Mouse (Mus musculus) megakaryocyte-erythroid progenitor cell, adult 5 weeks (primary cell): Measurements from ENCODE around the gene P4ha1. TPM values are rescaled to one million over a fixed set of nuclear protein-coding genes. Genes with fewer than 3 reads are reported as not detected.

Experiments
- polyA plus RNA-seq: library from polyadenylated mRNA; stranded (reverse); fragments of >175 nt; gene quantifications from 2 replicates; pipeline ENCODE4 v1.2.3, GENCODE M21; 2012

P4ha1 gene
- 4.5 and 4.6 TPM in 2 replicates for polyA plus RNA-seq

DNA sequence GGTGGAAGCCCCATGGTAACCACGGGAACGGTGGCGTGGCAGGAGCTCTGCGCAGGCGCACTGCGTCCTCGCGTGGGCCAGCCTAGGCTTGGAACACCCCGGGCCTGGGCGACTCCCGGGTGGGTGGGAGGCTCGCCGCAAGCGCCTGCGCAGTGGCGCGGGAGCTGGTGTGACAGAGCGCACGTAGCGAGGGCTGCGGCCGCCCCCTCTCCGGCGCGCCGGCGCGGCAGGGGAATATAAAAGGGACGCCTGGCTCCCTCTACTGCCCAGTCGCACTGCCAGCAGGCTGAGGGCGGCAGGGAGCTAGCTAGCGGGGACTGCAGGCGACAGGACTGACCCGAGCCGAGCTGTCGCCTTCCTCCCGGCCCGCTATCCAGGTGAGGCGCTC lies at the start of gene P4ha1:
Gene P4ha1 (plus strand): TSS at position 197 of the 388 bp plus-strand sequence.

DNA sequence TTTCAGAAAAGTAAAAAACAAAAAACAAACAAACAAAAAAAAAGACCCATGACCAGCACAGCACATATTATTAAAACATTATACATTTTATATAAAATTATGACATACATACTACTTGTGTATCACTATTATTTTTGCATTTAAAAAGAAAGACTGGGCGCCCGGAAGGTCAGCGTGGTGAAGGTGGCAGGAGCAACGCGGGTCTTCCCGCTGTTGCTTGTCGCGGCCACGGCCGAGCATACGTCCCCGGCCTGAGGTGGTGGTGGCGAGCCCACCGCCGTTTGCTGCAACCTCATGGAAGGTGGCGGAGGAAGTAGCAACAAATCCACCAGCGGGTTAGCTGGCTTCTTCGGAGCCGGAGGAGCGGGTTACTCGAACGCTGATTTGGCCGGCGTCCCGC lies 72.4 kb downstream of the P4ha1 start, which contains the start of gene Gm10273:
Gene Gm10273 (plus strand): TSS at position 172 of the 400 bp plus-strand sequence.

DNA sequence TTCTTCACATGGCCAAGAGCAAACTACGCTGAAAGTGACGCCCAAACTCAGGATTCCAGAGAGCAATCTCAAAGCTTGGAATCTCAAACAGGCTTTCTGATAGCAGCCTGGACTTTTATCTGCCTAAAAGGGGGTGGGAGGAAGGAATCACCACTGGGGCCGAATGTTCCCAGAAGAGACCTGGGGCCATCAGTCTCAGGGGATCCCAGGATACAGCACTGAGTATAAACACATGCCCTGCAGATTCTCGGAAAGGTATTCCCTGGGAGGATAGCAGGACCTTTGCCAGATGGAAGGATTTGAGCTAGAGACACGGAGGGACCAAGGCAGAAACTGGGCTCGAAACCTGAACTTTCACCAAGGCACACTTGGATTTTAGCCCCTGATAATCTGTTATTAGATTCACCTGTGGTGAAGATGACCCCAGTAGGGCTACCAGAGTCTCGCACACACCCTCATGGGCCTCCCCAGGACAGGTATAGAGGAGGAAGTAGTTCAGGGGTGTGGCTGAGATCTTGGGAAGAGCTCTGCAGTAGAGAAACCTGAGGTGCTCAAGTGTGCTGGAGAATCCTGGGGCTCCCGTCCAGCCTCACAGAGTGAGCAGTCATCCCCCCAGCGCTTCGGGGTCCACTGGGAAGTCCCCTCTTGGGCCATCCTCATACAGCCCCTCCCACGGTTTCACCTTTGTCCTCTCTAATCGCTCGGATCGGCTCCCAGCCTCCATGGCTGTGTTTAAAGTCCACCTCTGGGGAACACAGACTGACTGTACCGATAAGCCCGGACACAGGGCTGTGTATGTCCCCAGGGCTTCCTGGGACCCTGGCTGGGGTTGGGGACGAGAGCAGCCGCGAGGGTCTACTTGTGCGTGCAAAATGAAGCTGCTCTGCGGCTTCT lies 80.0 kb downstream of the P4ha1 start, which contains the start of gene Pla2g12b:
Gene Pla2g12b (plus strand): TSS at position 762 of the 894 bp plus-strand sequence.

Other genes starting within 250 kb of the P4ha1 start
- gene Sept10, start 101.4 kb upstream of the P4ha1 start, polyA plus RNA-seq = 0.27 and 0.31 TPM in 2 replicates
- 6.2 and 7.8 TPM in 2 replicates for gene Sowahc, start 101.3 kb upstream of the P4ha1 start, polyA plus RNA-seq
- 0.33 and 0.43 TPM in 2 replicates for gene Gm10273, start 72.3 kb downstream of the P4ha1 start, polyA plus RNA-seq
- not detected in 2 replicates for gene Pla2g12b, start 80.4 kb downstream of the P4ha1 start, polyA plus RNA-seq
- 0.20 and 0.26 TPM in 2 replicates for gene Oit3, start 118.5 kb downstream of the P4ha1 start, polyA plus RNA-seq